Mouse (Mus musculus): ENCODE data around the gene Nmnat2.

The Nmnat2 gene

GRCm38 (mm10) chr1:152986981-152987380 lies 32.2 kb downstream of the Nmnat2 start:
- DNase-seq (ENCODE audit: low spot score), result no peak

- DNase-seq (ENCODE audit: low spot score), result no peak
These were observed 35.3 kb downstream of the Nmnat2 start for GRCm38 (mm10) chr1:152990067-152990466.

DNA sequence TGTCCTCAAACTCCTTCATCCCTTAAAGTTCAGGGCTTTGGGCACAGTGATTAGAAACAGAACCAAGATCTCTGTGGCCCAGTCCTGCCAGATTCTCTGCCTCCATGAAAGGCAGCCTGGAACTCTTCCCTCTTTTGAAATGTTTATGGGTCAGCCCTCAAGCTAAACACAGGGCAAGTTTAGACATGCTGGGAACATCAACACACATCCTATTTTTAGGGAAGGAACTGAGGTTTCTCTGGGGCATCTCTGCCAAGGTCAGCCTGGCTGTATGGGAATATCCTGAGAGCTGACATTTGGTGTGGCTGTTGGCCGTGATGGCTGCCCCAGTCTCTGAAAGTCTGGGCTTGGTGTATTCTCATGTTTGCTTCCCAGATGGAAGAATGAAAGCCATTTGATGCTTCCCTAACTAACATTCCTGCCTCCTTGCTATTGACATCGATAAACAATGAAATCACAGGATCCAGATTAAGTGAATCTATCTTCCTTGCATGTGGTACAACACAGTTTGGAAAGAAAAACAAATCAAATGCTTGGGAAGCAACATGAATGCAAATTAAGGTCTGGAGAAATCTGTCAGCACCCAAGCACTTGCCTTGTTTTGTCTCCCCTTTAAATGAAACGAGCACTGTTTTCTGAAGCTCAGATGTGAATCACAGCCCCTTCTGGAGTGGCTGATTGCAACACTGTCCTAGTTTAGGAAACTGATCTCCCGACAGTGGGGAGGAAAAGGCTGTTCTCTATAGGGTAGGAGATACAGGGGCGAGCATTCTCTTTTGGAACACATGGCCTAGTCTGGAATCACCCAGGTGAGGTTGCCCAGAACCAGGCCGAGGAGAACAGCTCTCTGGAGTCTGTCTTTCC lies 37.7 kb downstream of the Nmnat2 start:
- peak; percentile 55 for DNase-seq (ENCODE audit: low spot score)

DNA sequence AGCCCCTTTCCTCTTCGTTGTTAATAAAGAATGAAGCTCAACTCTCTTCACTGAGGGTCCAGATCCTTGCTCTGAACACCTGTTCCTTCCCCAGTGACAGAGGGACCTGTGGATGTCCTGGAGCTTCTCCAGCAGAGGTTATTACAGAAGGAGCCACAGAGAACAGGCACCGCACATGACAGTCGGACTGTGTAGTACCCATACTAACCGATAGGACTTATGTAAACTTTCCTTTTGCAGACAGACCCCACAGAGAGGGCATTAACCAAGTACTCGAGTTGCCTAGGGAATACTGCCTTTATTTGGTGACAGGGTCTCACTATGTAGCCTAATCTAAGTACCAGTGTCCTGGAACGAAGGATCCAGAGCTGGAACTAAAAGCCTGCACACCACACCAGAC lies 39.0 kb downstream of the Nmnat2 start:
- DNase-seq (ENCODE audit: low spot score), result no peak

DNA sequence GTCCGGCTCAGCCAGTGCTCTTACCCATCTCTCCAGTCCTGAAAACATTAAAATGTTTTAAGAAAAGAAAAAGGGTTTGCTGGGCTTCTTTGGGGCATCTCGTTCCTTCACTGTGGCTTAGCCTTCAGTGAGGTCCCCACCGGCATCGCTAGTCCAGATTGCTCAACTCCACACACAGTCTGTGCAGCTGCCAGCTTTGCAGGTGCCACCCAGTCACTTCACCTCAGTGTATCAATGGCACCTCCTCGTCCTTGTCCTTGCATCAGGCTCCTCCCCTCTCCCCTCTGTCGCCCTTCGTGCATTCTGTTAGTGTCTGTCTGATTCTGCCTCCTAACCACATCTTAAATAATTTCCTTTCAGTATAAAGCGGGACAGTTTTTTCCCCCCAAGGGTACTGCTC lies 45.2 kb downstream of the Nmnat2 start:
- no peak for DNase-seq (ENCODE audit: low spot score)

GRCm38 (mm10) chr1:153000486-153001228 lies 45.9 kb downstream of the Nmnat2 start:
- no peak for DNase-seq (ENCODE audit: low spot score)

GRCm38 (mm10) chr1:153002295-153003050 lies 47.7 kb downstream of the Nmnat2 start:
- no peak for DNase-seq (ENCODE audit: low spot score)

DNA sequence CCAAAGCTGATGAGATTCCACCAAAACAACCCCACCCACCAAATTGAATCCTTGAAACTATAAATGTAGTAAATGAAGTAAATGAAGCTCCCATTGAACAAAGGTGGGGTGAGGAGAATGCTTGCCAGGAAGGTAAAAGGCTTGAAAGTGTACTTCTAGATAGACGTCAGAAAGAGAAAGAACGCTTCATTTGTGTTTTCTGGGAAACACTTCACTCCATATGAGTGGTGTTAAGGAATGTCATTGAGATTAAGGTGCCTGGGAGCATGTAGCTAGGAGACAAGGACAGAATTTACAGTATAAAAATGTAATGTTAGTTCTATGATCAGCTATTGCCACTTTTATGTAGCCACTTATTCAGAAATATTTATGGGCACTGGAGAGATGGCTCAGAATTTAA lies 49.7 kb downstream of the Nmnat2 start:
- DNase-seq (ENCODE audit: low spot score), result peak; percentile 16

DNA sequence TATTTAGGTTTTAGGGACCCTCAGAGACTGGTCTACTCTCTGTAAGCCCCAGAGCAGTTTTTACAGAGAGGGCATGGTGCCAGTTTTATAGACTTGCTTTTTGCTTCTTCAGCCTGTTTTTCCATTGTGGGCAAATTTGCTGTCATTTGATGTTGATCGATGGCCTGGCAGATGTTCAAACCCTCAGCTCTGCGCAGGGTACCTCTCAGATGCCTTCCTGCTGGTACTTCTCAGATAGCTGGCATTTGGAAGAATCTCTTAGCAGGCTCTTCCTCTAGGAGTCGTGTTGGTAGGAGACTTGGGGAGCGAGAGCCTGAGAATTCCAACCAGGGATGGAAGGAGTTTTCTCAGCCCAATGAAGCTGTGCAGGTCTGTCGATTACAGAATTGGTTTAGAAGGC lies 51.3 kb downstream of the Nmnat2 start:
- no peak for DNase-seq (ENCODE audit: low spot score)

DNA sequence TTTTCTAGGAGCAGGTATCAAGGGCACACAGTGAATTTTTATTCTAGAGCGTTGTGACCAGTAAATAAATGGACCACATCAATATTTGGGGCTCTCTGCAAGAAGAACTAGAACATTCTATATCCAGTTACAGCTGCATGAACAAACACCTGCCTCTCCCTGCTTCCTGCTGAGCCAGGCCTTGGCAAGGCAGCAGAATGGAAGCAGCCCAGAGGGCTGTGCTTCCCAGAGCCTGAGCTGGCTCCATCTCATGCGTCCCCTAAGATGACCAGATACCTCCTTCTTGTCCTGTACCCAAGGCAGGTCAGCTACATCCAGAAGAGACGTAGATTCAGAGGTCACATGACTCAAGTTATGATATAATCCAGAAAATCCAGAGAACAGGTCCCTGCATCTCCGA lies 52.0 kb downstream of the Nmnat2 start:
- no peak for DNase-seq (ENCODE audit: low spot score)

DNA sequence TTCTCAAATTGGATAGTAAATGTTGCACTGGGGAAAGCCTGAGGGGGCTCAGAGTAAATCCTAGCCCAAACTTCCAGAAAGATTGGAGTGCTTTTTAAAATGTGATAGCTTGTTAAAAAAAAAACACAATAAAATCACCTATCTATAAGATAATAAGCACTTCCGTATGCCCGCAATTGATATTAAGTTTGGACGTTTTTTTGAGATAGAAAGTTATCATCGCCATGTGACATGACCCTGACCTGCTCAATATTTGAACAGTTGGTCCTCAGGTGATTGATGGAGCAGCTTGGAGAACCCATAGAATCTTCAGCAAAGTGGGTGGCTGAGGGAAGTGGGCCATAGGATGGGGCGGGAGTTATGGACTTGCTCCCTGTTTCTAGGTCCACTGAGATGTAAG lies 52.5 kb downstream of the Nmnat2 start:
- DNase-seq (ENCODE audit: low spot score), result no peak

GRCm38 (mm10) chr1:153007824-153008223 lies 53.0 kb downstream of the Nmnat2 start:
- no peak for DNase-seq (ENCODE audit: low spot score)

GRCm38 (mm10) chr1:153009338-153009737 lies 54.5 kb downstream of the Nmnat2 start:
- no peak for DNase-seq (ENCODE audit: low spot score)

DNA sequence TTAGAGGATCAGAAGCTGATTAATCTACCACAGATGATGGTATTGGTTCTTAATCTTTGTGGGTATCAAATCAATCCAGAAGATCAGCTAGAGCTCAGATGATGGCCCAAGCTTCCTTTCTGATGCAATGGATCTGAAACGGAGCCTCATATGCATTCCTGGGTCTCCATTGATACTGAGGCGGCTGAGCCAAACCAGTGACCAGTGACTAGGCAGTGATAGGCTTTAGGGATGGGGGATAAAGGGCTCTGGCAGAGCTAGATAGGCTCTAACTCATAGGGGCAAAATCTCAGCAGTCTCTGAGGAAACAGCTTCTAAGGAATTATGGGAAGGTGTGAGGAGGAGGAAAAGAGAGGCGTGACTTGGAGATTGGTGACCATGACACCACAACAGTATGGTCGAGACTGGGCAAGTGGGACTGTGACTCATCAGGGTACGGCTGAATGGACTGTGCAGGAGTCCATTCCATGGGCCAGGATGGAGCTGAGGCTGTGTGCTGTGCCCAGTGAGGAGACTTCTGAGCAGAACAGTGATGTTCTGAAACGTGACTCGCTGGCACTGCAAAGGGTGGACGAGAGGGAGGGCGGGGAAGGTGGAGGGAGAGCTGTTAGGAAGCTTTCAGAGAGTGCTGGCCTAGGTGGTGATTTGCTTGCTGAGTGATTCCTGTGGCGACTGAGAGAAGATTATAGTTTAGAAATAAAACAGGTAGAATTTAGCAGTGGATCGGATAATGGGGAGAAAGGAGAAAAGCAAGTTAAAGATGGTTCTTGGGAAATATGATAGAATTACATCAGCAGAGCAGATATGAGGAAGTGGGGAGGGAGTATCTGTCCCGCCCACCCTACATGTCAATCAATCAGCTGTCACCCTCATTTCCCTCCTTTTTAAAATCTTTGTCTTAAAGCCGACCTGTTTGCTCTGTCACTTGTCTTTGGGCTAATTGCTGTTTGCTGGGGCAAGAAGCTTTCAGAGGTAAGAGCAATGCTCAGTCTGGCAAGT lies 55.9 kb downstream of the Nmnat2 start:
- no peak for DNase-seq (ENCODE audit: low spot score)

GRCm38 (mm10) chr1:153011544-153011943 lies 56.8 kb downstream of the Nmnat2 start:
- DNase-seq (ENCODE audit: low spot score), result peak; percentile 26

DNA sequence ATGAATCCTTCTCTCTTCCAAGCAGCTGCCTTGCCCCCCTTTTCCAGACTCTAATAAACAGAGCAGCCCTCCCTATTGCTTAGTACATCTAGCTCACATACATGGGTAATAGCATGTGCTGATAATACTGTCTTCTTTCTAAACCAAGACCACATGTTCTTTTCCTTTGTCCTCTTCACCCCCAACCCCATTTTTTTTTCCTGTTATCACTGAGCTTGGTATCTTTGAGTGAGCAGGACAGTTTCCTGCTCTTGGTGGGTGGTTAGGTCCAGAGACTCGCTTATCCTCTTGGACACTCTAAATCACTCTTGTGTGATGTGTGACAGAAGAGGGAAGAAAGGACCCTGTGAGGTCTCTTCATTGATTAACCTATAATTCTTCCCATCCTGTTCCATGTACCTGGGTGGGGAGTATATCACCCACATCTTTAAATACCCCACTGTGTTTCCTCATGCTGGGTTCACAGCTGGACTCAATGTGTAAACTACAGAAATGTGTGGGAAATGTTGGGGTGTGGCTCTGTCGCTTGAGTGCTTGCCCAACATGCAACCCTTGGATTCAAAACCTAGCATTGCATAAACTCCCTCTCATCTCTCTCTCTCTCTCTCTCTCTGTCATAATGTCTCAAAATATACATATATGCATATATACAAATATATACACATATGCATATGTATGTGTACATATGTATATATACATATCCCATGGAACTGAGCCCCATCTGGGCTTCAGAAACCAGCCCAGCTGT lies 58.9 kb downstream of the Nmnat2 start:
- no peak for DNase-seq (ENCODE audit: low spot score)

DNA sequence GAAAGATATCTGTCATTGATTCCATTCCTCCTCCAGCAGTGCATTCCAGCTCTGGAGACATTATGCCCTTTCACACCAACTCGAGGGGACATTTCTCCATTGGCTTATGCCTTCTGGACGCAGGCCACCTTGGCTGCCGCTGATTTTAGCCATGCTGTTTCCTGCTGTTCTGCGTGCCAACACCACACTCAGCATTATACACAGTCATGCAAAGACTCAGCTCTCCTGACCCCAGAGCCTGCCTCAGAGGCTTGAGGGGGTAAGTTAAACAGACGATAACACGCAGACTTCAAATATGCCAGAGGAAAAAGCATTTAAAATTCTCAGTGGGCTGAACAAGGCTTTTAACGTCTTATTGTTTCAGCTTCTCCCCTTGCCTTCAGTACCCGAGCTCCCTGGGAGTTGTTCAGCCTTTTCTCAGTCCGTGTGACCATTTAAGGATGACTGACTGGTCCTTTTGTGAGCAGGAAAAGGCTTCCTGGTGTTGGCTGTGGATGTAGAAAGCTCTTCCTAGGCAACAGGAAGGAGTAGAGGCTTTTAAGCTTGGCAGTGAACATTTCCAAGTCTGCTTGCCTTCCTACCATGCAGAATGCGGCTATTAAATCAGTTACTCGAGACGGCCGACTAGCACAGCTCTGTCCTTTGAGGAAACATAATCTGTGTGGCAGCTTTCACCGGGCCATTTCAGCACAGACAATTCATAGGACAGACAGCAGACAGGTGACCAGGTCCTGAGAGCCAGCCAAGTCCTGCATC lies 59.8 kb downstream of the Nmnat2 start:
- peak; percentile 41 for DNase-seq (ENCODE audit: low spot score)

DNA sequence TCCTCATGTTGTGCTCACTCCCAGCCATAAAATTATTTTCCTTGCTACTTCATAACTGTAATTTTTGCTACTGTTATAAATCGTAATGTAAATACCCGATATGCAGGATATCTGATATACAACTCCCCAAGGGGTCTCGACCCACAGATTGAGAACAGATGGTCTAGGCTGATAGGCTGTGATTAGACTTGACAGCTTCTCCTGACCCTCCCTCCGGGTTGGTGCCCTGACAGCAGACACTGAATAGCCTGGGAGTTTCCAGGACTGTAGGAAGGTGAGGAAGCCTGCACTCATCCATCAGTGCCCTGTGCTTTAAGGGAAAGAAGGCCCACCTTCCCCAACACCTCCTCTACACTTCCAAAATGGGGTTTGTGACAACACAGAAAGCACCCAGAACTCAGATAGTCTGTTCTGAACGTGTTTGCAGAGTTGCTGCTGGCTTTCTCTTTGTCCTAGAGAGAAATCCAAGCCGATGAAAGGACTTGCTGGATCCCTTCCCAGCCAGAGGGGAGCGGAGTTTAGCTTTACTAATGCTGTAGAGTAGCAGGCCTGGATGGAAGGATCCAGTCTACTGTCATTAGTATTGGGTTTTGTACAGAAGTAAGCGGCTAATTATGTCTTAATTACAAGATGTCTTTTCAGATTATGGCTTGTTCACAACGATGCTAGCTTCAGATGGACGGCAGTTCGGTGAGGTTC lies 61.8 kb downstream of the Nmnat2 start:
- DNase-seq (ENCODE audit: low spot score), result no peak

- DNase-seq (ENCODE audit: low spot score), result no peak
These were observed 64.3 kb downstream of the Nmnat2 start for GRCm38 (mm10) chr1:153019128-153019527.

Measured in lung, postnatal 25 days (tissue).